Mouse (Mus musculus): ENCODE measurements around the gene Icam1.
"Not testable (repeated sequence)": the region's sequence is repeated elsewhere in the genome, so short reads cannot be mapped to it uniquely, and the experiment has no call there.

The Icam1 gene

DNA sequence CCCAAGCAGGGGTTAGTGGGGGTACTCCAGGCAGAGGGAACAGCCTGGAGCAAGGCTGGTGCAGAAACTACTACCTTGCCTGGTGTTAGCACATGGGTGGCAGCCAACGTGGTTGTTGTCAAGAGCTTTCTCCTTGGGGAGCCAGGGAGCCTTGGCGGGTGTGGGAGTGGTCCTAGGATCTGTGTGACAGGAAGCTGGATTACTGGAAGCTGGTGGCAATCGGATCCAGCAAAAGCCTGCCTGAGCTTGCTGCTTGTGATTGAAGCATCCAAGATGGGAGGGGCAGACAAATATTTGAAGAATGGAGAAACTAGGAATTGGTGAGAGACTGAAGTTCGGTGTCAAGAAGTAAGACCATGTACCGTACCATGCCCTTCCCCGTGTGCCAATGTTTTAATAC, 6.5 kb downstream of the Icam1 start:
- no peak for DNase-seq (ENCODE audit: low read depth, low spot score)

DNA sequence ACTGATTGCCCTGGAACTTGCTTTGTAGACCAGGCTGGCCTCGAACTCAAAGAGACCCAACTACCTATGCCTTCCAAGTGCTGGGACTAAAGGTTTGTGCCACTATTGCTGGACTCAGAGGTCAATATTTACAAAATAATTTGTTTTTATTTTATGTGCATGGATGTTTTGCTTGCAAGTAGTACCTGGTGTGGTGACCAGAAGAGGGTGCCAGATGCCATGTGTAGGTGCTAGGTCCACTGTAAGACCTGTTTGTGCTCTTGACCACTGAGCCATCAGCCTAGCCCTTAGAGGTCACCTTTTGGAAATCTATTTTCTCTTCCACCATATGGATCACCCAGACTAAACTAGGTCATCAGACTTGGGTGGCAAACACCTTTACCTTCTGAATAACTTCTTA, 6.9 kb downstream of the Icam1 start:
- DNase-seq (ENCODE audit: low read depth, low spot score) = no peak

DNA sequence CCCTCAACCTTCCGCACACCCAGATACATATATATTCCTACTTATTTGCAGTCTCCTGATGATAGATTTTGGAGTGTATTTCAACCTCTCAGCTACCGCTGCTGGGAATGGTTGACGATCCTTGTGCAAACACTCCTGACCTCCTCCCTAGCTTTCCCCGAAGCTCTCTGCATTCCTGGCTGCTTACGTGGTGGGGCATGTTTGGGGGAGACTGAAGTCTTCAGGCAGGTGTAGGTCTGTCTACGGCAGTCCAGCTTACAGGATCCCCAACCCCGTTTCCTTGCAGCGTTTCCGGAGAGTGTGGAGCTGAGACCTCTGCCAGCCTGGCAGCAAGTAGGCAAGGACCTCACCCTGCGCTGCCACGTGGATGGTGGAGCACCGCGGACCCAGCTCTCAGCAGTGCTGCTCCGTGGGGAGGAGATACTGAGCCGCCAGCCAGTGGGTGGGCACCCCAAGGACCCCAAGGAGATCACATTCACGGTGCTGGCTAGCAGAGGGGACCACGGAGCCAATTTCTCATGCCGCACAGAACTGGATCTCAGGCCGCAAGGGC, 9.5 kb downstream of the Icam1 start:
- no peak for DNase-seq (ENCODE audit: low read depth, low spot score)

DNA sequence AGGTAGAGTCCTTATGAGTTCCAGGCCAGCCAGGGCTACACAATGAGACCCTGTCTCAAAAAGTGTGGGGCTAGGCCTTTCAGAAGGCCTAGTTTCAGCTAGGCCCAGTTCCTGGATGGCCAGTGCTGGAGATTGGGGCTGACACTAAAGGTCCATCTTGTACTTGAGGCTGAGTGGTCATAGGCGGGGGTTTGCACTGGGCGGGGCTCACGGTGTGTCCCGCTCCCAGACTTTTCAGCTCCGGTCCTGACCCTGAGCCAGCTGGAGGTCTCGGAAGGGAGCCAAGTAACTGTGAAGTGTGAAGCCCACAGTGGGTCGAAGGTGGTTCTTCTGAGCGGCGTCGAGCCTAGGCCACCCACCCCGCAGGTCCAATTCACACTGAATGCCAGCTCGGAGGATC, 11.1 kb downstream of the Icam1 start:
- no peak for DNase-seq (ENCODE audit: low read depth, low spot score)

DNA sequence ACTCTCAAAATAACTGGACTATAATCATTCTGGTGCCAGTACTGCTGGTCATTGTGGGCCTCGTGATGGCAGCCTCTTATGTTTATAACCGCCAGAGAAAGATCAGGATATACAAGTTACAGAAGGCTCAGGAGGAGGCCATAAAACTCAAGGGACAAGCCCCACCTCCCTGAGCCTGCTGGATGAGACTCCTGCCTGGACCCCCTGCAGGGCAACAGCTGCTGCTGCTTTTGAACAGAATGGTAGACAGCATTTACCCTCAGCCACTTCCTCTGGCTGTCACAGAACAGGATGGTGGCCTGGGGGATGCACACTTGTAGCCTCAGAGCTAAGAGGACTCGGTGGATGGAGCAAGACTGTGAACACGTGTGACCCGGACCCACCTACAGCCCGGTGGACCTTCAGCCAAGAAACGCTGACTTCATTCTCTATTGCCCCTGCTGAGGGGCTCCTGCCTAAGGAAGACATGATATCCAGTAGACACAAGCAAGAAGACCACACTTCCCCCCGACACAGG, 12.0 kb downstream of the Icam1 start:
- no peak for DNase-seq (ENCODE audit: low read depth, low spot score)

DNA sequence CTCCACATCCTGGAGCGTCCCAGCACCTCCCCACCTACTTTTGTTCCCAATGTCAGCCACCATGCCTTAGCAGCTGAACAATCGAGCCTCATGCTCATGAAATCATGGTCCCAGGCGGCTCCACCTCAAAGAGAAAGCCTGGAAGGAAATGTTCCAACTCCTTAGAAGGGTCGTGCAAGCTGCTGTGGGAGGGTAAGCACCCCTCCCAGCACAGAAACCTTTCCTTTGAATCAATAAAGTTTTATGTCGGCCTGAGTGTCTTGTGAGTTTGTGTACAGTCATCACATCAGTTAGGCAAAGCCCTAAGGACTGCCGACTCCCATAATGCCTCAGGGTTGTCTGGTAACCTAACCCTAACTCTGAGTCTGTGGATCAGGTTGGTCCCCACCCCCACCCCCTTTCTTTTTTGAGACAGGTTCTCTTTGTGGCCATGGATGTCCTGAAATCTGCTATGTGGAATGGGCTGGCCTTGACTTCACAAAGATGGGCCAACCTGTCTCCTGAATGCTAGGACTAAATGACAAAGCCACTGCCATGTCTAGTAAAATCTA, 12.8 kb downstream of the Icam1 start:
- DNase-seq (ENCODE audit: low read depth, low spot score) = no peak

DNA sequence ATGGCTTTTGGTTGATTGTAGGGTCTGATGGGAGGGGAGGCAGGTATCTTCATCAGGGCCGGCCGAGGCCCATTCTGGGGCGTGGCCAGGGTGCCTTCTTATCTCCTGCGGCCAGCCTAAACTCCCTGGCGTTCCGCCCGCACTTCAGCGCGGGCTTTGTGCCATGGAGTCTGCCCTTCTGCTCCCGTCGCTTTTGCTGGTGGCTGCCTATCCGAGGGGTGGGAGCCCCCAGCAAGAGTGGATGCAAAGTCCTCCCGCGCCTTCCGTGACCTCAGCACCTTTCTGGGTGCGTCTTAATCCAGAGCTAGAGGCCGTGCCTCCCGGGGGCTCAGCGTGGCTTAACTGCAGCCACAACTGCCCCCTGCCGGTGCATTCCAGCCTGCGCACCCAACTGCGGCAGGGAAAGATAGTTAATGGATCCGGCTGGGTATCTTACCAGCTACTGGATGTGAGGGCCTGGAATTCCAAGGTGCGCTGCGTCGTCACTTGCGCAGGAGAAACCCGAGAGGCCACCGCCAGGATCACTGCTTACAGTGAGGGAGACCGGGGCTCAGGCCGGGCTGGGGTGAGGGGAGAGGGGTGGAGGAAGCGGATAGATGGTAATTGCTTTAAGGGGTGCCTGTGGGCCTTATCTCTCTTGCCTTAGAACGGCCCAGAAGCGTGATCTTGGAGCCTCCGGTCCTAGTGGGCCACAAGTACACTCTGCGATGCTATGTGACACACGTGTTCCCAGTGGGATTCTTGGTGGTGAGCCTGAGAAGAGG, 13.7 kb downstream of the Icam1 start, which contains the start of gene Icam4:
Icam4 (plus strand) TSS at position 83 of the 764 bp plus-strand sequence.
- no peak for DNase-seq (ENCODE audit: low read depth, low spot score)

DNA sequence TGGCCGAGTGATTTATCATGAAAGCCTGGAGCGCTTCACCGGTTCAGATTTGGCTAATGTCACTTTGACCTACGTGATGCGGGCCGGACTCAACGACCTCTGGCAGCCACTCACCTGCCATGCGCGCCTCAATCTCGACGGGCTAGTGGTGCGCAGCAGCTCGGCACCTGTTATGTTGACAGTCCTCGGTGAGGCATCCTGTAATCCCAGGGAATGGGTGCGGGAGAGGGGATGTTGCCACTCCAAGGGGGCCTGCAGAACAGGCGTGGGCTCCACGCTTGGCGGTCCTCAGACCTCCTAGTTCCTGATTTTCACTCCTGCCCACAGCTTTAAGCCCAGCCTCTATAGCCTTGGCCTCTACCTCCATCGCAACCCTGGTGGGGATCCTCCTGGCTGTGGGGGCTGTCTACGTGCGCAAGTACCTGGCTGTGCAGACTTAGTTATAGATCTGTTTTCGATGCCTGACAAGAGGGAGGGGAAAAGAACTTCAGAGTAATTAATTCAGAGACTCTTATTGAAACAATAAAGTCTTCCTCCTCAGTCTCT, 14.3 kb downstream of the Icam1 start:
- DNase-seq (ENCODE audit: low read depth, low spot score) = no peak

DNA sequence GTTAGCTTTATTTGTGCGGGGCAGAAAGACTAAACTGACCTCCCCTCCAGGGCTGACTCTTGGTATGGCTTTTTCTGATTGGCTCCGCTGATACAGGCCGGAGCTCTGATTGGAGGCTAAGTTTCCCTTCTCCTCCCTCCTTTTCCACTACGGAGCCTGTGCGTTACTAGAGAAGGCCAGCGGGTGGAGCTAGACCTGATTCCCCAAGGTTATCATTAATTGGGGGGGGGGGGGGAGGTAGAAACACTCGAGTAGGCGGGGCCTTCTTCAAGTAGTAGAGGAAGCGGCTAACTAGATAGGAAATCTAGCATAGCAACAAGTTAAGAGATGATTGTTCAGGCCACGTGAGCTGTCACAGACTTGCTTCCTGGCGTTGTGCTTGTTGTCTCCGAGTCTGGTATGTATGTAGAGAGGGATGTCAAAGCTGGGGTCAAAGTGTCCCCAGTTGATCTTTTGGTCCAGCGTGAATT, 15.0 kb downstream of the Icam1 start:
- DNase-seq (ENCODE audit: low read depth, low spot score) = peak; percentile 56

DNA sequence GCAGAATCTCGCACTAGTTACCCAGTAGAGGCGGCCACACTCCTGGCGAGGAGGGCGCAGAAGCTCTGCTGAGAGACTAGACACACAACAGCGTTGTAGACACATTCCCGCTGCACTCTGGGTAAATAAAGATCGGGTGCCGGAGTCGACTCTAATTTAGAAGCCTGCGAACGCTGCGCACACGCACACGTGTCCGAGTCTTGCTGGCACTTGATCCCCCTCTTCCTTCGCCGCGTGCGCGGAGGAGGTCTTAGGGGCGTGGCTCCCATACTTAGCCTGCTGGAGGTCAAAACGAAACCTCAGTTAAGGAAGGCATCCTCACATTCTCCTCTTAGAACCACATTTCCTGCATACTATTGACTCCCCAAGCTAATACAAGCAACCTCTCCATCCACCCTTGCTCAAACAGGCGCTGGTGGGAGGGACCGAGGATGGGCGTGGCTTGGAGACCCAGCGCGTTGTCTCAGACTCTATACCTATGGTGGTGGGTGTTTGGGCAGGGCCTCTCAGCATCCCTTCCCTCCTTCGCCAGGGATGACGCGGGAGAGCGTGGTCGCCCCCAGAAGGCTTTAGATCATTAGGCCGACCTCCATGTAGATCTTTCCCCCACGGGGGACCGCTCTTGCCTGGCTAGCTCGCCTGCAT, 15.6 kb downstream of the Icam1 start:
- no peak for DNase-seq (ENCODE audit: low read depth, low spot score)

DNA sequence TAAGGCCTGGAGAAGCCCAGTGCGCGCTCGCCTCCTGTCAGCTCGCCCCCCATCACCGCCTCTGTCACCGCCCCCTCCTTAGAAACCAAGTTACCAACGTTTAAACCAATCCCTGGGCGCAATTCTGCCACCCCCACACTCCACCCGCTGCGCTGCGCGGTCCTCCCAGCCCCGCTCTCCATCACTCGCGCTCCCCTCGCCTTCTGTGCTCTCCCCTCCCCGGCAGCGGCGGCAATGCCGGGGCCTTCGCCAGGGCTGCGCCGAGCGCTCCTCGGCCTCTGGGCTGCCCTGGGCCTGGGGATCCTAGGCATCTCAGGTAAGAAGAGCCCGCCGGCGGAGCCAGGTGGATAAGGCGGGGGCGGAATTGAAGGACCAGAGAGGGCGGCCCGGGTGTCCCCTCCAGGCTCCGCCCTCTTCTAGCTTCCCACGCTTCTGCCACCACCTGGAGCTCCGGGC, 16.1 kb downstream of the Icam1 start, which contains the start of gene Icam5:
Icam5 (plus strand) TSS at position 178 of the 456 bp plus-strand sequence.
- no peak for DNase-seq (ENCODE audit: low read depth, low spot score)

DNA sequence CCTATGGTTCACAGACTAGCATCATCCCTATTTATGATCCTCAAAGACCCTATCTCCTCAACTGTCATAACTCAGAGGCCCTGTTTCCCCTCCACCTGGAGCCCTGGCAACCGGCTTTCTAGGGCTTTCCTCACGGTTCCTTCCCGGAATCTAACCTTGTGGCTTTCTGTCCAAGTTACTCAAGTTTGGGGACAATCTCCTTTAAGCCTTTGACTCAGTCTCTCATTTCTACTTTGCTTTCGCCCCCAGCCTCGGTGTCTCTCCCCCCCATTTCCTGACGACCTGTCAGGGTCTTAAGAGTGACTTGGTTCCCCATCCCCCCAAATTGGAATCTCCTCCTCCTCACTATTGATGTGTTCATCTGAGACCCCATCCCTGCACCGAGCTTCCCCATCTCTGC, 16.7 kb downstream of the Icam1 start:
- no peak for DNase-seq (ENCODE audit: low read depth, low spot score)

DNA sequence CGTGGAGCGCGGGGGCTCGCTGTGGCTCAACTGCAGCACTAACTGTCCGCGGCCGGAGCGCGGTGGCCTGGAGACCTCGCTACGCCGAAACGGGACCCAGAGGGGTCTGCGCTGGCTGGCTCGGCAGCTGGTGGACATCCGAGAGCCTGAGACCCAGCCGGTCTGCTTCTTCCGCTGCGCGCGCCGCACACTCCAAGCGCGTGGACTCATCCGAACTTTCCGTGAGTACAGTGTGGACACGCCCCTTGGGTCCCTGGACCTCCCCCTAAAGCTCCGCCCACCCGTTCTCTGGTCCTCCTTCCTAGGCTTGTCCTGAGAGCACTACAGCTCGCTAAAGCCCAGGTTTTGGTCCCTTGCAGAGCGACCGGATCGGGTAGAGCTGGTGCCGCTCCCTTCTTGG, 17.4 kb downstream of the Icam1 start:
- DNase-seq (ENCODE audit: low read depth, low spot score) = no peak

DNA sequence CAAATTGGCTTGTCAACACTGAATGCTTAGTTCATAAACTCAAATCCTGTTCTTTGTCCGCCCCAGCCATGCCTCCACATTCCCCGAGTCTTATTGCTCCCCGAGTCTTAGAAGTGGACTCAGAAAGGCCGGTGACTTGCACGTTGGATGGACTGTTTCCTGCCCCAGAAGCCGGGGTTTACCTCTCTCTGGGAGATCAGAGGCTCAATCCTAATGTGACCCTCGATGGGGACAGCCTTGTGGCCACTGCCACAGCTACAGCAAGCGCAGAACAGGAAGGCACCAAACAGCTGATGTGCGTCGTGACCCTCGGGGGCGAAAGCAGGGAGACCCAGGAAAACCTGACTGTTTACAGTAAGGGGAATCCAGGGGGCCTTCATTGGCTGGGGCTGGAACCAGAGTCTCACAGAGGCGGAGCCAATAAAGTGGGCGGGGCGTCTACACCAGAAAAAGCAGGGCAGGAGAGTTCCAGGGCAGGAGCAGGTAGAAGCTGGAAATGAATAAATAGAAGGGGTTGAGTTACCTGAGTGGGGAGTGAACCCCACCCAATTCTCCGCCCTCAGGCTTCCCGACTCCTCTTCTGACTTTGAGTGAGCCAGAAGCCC, 18.8 kb downstream of the Icam1 start:
- no peak for DNase-seq (ENCODE audit: low read depth, low spot score)

DNA sequence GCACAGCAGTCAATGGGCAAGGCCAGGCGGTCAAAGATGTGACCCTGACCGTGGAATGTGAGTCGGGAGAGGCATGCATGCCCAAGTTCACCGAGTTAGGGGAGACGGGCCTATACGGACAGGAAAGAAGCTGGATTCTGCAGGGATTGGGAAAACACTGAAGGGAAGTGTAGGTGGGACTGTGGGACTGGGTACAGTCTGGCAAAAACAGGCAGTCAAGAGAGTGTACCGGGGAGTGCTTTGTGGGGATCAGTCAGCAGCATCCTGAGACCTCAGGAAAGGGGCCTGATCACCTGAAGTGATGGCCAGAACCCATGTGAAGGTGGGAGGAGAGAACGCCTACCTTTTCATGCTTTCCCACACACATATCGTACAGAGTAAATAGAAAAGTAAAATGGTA, 19.8 kb downstream of the Icam1 start:
- DNase-seq (ENCODE audit: low read depth, low spot score) = no peak

DNA sequence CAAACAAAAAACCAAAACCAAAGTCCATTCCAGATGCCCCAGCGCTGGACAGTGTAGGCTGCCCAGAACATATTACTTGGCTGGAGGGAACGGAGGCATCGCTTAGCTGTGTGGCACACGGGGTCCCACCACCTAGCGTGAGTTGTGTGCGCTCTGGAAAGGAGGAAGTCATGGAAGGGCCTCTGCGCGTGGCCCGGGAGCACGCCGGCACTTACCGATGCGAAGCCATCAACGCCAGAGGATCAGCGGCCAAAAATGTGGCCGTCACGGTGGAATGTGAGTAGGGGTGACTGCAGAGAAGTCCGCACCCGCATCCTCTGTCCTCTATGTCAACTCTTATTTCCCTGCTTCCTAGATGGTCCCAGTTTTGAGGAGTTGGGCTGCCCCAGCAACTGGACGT, 20.4 kb downstream of the Icam1 start:
- no peak for DNase-seq (ENCODE audit: low read depth, low spot score)

DNA sequence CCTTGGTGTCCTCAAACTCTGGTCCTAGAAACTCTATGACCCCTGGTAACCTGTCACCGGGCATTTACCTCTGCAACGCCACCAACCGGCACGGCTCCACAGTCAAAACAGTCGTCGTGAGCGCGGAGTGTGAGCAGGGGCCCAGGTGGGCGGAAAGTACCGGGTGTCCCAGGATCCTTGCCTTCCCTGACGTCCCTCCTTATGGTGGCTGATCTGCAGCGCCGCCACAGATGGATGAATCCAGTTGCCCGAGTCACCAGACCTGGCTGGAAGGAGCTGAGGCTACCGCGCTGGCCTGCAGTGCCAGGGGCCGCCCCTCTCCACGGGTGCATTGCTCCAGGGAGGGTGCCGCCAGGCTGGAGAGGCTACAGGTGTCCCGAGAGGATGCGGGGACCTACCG, 20.9 kb downstream of the Icam1 start:
- DNase-seq (ENCODE audit: low read depth, low spot score) = no peak

DNA sequence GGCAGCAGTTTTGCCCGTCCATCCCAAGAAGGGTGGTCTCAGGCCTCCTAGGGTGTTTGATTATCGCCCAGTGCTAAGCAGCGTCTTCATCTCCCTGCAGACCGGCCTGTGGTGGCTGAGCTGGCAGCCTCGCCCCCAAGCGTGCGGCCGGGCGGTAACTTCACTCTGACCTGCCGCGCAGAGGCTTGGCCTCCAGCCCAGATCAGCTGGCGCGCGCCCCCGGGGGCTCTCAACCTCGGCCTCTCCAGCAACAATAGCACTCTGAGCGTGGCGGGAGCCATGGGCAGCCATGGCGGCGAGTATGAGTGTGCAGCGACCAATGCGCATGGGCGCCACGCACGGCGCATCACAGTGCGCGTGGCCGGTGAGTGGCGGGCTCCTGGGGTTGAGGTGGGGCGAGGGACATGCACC, 21.7 kb downstream of the Icam1 start:
- no peak for DNase-seq (ENCODE audit: low read depth, low spot score)

DNA sequence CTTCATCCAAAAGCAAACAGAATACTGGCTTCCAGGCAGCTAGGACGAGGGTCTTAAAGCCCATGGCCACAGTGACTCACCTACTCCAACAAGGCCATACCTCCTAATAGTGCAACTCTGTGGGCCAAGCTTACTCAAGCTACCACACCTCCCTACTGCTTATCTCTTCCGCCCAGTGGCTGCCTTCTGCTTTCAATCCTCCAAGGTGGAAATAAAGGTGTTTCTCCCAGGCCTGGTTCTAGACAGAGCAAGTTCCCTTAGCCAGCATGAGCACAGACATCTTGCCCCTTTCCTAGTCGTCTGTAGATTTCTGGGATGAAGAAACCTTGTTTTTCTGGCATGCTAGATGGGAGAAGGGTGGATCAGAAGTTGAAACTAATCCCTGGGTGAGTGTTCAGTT, 24.0 kb downstream of the Icam1 start:
- no peak for DNase-seq (ENCODE audit: low read depth, low spot score)

DNA sequence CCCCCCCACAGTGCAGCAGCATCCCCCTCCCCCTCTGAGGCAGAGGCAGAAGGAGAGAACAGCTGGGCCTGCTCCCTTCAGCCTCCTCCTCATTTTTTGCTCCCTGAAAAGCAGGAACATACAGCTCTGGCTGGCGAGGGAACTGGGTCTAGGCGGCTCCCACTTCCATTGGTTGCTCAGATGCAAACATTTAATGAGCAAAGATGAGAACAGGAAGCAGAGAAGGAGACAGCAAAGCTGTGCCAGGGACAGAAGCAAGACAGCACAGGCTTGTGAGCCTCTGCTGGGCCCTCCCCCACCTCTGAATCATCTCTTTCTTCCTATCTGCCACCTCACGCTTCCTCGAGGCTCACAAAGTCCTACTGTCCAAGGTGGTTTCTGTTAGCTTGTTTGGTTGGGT, 25.5 kb downstream of the Icam1 start:
- DNase-seq (ENCODE audit: low read depth, low spot score) = no peak

DNA sequence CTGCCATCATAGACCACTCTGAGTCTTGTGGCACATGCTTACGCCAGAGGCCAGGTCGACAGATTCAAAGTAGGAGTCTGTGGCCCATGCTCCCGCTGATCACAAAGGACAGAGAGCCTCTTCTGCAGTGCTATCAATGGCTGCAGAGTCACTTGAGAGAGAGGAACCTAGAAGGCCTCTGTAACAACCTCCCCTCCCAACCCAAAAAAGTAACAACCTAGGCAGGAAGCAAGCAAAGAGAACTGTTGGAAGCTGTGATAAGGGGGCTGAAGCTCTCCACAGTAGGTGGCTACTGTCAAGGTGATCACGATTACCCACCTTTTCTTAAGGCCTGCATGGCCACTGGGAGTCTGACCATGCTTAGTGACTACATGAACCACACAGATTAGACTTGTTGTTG, 27.8 kb downstream of the Icam1 start:
- no peak for DNase-seq (ENCODE audit: low read depth, low spot score)

DNA sequence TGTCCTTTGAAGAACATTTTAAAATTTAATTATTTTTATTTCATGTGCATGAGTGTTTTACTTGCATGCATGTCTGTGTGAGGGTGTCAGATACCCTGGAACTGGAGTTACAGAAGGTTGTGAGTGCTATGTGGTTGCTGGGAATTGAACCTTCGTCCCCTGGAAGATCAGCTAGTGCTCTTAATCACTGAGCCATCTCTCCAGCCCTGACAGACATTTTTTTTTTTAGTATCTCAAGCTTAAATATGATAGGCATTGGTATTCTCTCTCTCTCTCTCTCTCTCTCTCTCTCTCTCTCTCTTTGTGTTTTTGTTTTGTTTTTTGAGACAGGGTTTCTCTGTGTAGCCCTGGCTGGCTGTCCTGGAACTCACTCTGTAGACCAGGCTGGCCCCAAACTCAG, 29.0 kb downstream of the Icam1 start:
- DNase-seq (ENCODE audit: low read depth, low spot score) = not testable (repeated sequence)
